Mouse (Mus musculus) limb, embryonic 13.5 days (tissue): ENCODE measurements around the gene Phldb2. TPM values are rescaled to one million over a fixed set of nuclear protein-coding genes. Genes with fewer than 3 reads are reported as not detected.

Experiments
- ATAC-seq: fragments of 200-750 bp; cut with Nextera tagmentation; 2 replicates; pipeline ENCODE4 v1.8.0; 2017; ENCODE audit warnings: low read depth, moderate number of reproducible peaks, moderate TSS enrichment; ENCODE audit not compliant: low FRiP score
- H3K27ac ChIP-seq: fragments of 300-500 bp; sonication (generic); 2 replicates; pipeline ENCODE4 v1.5.1; 2015; ENCODE audit warnings: inconsistent platforms, mild to moderate bottlenecking, moderate library complexity
- H3K27me3 ChIP-seq: fragments of 300-500 bp; sonication (generic); 2 replicates; pipeline ENCODE4 v1.6.1; 2015; ENCODE audit warnings: mild to moderate bottlenecking, inconsistent platforms
- H3K36me3 ChIP-seq: fragments of 300-500 bp; sonication (generic); 2 replicates; pipeline ENCODE4 v1.6.1; 2015; ENCODE audit warnings: inconsistent platforms, mild to moderate bottlenecking, moderate library complexity
- H3K4me1 ChIP-seq: fragments of 300-500 bp; sonication (generic); 2 replicates; pipeline ENCODE4 v1.6.1; 2015; ENCODE audit warnings: inconsistent platforms
- H3K4me2 ChIP-seq: fragments of 300-500 bp; sonication (generic); replicated peaks from 2 replicates; pipeline ENCODE4 v1.6.1; 2015; ENCODE audit warnings: inconsistent platforms, mild to moderate bottlenecking, moderate library complexity
- H3K4me3 ChIP-seq: fragments of 300-500 bp; sonication (generic); 2 replicates; pipeline ENCODE4 v1.5.1; 2015; ENCODE audit warnings: moderate library complexity, mild to moderate bottlenecking, inconsistent platforms
- H3K9ac ChIP-seq: fragments of 300-500 bp; sonication (generic); 2 replicates; pipeline ENCODE4 v1.6.1; 2015; ENCODE audit warnings: mild to moderate bottlenecking, inconsistent platforms
- H3K9me3 ChIP-seq: fragments of 300-500 bp; sonication (generic); 2 replicates; pipeline ENCODE4 v1.6.1; 2016; ENCODE audit warnings: inconsistent platforms
- WGBS: fragments of 180-500 bp; shearing (Covaris S2); methylation state at CpG from one replicate; pipeline ENCODE4 v1.1.7; 2015; 5-methylcytosine and 5-hydroxymethylcytosine counted together
- polyA plus RNA-seq: library from polyadenylated mRNA; unstranded; fragments of >200 nt; fragmentation: Nextera tagmentation; extraction: Ambion mirVana; gene quantifications from 2 replicates; pipeline ENCODE4 v1.2.1, GENCODE M21; 2015

Gene Phldb2
- polyA plus RNA-seq, 1 experiment from 2014 or later: 77.8 TPM

DNA sequence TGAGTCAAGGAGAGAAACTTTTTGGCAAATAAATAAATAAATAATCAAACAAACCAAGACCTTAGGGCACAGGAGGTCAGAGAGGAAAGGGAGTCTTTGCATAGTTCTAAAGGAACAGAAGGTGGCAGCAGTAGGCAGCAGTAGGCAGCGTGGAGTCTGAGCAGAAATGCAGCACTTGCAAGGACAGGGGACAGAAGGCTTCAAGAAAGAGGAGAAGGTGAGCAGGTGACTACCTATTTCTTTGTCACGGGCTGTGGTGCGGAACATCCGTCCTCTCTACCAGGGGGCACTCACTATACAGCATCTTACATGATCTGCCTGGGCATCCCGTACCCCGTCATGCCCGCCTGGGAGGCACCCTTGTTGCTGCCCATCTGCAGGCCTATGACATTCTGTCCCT is 242.1 kb downstream of the Phldb2 start:
- Histone ChIP-seq H3K27ac (no peak overlapping the region), H3K27me3 (no peaks in the 10 kb centered on the region), H3K9ac (no peak overlapping the region), H3K4me2 (no peak overlapping the region), H3K4me3 (no peak overlapping the region), H3K36me3 (peaks cover 11% of the 10 kb centered on the region), H3K4me1 (no peaks in the 10 kb centered on the region), H3K9me3 (0 out of 2 replicates have a peak, but pooled peaks cover 5% of the 10 kb centered on the region)
- no peak for ATAC-seq
- 78% methylated on average over 7 of the region's 7 CpGs for WGBS

DNA sequence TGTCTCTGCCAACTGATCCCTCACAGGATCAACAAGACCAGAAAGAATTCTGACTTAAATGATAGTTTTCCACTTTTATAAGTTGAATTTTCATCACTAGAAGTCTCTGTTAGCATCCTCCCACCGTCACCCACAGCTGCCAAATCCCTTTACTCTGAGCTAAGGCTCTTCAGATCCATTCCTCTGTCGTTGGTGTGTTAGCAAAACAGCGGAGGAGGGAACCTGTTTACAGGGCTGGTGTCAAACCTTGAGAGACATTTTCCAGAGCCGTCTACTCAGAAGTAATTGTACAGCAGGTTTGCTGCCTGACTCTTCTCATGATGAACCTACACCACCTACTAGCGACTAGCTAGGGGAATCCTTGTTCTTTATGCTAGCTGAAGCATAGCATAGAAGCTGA is 254.1 kb downstream of the Phldb2 start:
- H3K27ac ChIP-seq: no peak overlapping the region

DNA sequence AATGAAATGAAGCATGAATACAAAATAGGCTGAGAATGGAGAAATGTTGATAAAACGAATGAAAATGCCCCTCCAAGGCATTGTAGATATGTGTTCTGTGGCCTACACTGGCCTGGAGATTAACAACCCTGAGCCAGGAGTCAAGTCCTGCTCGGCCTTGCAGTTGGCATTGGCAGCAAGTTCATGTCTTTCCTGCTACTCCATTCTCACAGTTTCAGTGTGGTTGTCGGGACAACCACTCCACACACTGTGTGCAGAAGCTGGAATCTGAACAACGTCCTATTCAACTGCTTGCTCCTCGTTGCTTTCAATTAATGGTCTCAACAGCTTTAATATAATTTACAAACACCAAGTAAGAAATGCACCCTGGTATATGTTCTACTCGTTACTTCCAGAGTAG is 255.4 kb downstream of the Phldb2 start:
- no peak for ATAC-seq
- H3K9ac ChIP-seq: no peak overlapping the region
- H3K9me3 ChIP-seq: no peaks in the 10 kb centered on the region
- no peak overlapping the region for H3K4me3 ChIP-seq
- H3K27me3 ChIP-seq: no peaks in the 10 kb centered on the region
- no peak overlapping the region for H3K27ac ChIP-seq
- no peaks in the 10 kb centered on the region for H3K36me3 ChIP-seq
- no peak overlapping the region for H3K4me2 ChIP-seq
- H3K4me1 ChIP-seq: no peaks in the 10 kb centered on the region
- WGBS: 75% methylated on average over 6 of the region's 6 CpGs

More for the DNA sequence above, 254.1 kb downstream of the Phldb2 start:
- H3K27me3 ChIP-seq: no peaks in the 10 kb centered on the region
- H3K4me2 ChIP-seq: no peak overlapping the region
- no peaks in the 10 kb centered on the region for H3K4me1 ChIP-seq
- 52% methylated on average over 5 of the region's 5 CpGs for WGBS
- no peak overlapping the region for H3K9ac ChIP-seq
- H3K36me3 ChIP-seq: no peaks in the 10 kb centered on the region
- H3K9me3 ChIP-seq: no peaks in the 10 kb centered on the region
- H3K4me3 ChIP-seq: no peak overlapping the region
- ATAC-seq: no peak

Other genes starting within 250 kb of the Phldb2 start
- 18.2 and 21.4 TPM in 2 replicates for gene Tagln3, start 229.0 kb downstream of the Phldb2 start, polyA plus RNA-seq
- gene Abhd10, start 210.6 kb downstream of the Phldb2 start, polyA plus RNA-seq: 37.1 and 42.3 TPM in 2 replicates
- 2.3 and 2.7 TPM in 2 replicates for gene Plcxd2, start 56.6 kb upstream of the Phldb2 start, polyA plus RNA-seq
- 0.78 and 0.92 TPM in 2 replicates for gene Cd96, start 166.7 kb upstream of the Phldb2 start, polyA plus RNA-seq
- gene Gm4737, start 201.5 kb upstream of the Phldb2 start, polyA plus RNA-seq: 3.1 and 4.4 TPM in 2 replicates